Mouse (Mus musculus) hindbrain, embryonic 11.5 days (tissue): ENCODE measurements around the gene Tenm2. TPM values are rescaled to one million over a fixed set of nuclear protein-coding genes. Genes with fewer than 3 reads are reported as not detected.

Experiments
- ATAC-seq: fragments of 200-750 bp; cut with Nextera tagmentation; 2 replicates; pipeline ENCODE4 v1.8.0; 2017; ENCODE audit warnings: mild to moderate bottlenecking, moderate TSS enrichment, moderate library complexity; ENCODE audit not compliant: low FRiP score
- DNase-seq: peaks from one replicate; pipeline ENCODE4 v3.0.0-alpha.2; 2015; ENCODE audit warnings: low spot score
- H3K27ac ChIP-seq: fragments of 300-500 bp; sonication (generic); 2 replicates; pipeline ENCODE4 v1.5.1; 2014; ENCODE audit warnings: mild to moderate bottlenecking, low read depth, low read length
- H3K27me3 ChIP-seq: fragments of 300-500 bp; sonication (generic); 2 replicates; pipeline ENCODE4 v1.6.1; 2014; ENCODE audit warnings: mild to moderate bottlenecking, low read length, moderate library complexity, mixed read lengths; ENCODE audit not compliant: control insufficient read depth, insufficient read depth
- H3K36me3 ChIP-seq: fragments of 300-500 bp; sonication (generic); 2 replicates; pipeline ENCODE4 v1.6.1; 2014; ENCODE audit warnings: mild to moderate bottlenecking, low read length, moderate library complexity, mixed read lengths; ENCODE audit not compliant: control insufficient read depth, insufficient read depth
- H3K4me1 ChIP-seq: fragments of 300-500 bp; sonication (generic); replicated peaks from 2 replicates; pipeline ENCODE4 v1.6.1; 2014; ENCODE audit warnings: low read length, mixed read lengths; ENCODE audit not compliant: control insufficient read depth, insufficient read depth
- H3K4me2 ChIP-seq: fragments of 300-500 bp; sonication (generic); replicated peaks from 2 replicates; pipeline ENCODE4 v1.6.1; 2014; ENCODE audit warnings: mild to moderate bottlenecking, low read depth, low read length
- H3K4me3 ChIP-seq: fragments of 300-500 bp; sonication (generic); 2 replicates; pipeline ENCODE4 v1.5.1; 2014; ENCODE audit warnings: low read depth, low read length
- H3K9ac ChIP-seq: fragments of 300-500 bp; sonication (generic); 2 replicates; pipeline ENCODE4 v1.6.1; 2014; ENCODE audit warnings: low read depth, low read length
- H3K9me3 ChIP-seq: fragments of 300-500 bp; sonication (generic); 2 replicates; pipeline ENCODE4 v1.6.1; 2016; ENCODE audit warnings: low read length; ENCODE audit not compliant: control insufficient read depth
- WGBS: fragments of 180-500 bp; shearing (Covaris S2); extraction: QIAGEN DNeasy Blood & Tissue Kit; methylation state at CpG from one replicate; pipeline ENCODE4 v1.1.7; 2014; 5-methylcytosine and 5-hydroxymethylcytosine counted together
- polyA plus RNA-seq: library from polyadenylated mRNA; unstranded; fragments of >200 nt; fragmentation: Nextera tagmentation; extraction: Ambion mirVana; gene quantifications from 2 replicates; pipeline ENCODE4 v1.2.1, GENCODE M21; 2014

The Tenm2 gene
- 7.6 and 9.0 TPM in 2 replicates for polyA plus RNA-seq

DNA sequence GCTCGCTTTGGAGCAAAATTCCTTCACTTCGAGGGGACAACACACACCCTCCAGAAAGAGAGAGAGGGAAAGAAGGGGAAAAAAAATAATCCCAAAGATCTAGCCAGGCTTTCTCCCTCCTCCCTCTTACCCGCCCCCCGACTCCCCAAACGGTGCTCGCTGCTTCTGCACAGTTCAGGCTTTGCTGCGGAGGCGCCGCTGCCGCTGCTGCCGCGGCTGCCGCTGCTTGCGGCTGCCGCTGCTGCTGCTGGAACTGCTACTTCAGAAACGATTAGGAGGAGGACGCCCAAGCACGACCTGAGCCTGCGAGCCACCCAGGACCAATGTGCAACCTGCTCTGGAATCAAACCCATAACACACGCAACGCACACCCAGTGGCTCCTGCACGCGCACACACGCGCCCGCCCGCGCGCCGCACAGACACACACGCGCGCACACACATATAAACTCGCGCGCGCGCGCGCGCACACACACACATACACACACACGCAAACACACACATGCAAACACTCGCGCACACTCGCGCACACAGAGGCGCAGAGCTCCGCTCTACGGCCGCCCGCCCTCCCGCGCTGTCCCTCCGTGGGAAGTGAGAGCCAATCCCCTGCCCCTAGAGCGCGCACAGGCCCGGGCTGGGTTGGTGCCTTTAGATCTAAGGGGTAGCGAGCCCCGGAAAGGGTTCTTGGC lies at the start of gene Tenm2:
Tenm2 (minus strand) TSS at position 51 of the 687 bp plus-strand sequence.
- peaks cover 2% of the 10 kb centered on the region; the same call in 1 of the 2 replicates for H3K27me3 ChIP-seq
- peaks cover 3% of the 10 kb centered on the region for H3K4me1 ChIP-seq
- H3K9me3 ChIP-seq = no peaks in the 10 kb centered on the region
- peak within 1 kb of the TSS; percentile 76 for H3K9ac ChIP-seq
- DNase-seq (peak; percentile 84), ATAC-seq (peak; percentile 97)
- H3K27ac ChIP-seq = peak within 1 kb of the TSS; percentile 86
- peak within 1 kb of the TSS; percentile 86 for H3K4me2 ChIP-seq
- 2% methylated on average over 57 of the region's 59 CpGs for WGBS
- H3K36me3 ChIP-seq = no peaks in the 10 kb centered on the region
- peak within 1 kb of the TSS; percentile 66 for H3K4me3 ChIP-seq

DNA sequence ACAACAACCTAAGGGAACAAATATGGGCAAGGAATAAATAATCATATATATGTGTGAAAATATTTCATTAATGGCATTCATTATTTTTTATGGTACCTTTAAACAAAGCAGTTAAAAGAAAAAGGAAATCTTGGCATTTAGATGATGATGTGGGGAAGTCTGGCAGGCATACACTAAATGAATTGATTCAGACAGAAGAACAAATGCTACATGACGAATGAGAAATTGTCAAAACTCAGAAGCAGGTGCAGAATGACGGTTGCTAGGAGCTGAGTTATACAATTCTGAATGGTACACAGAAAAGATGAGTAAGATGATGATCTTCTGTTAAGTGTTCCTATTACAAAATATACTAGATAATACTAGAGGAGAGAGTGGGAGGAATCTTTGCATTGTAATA lies 49.4 kb upstream of the Tenm2 start:
- Histone ChIP-seq H3K27ac (no peak overlapping the region), H3K36me3 (no peaks in the 10 kb centered on the region), H3K27me3 (no peaks in the 10 kb centered on the region), H3K9ac (no peak overlapping the region), H3K9me3 (no peaks in the 10 kb centered on the region), H3K4me1 (no peaks in the 10 kb centered on the region), H3K4me2 (no peak overlapping the region), H3K4me3 (no peak overlapping the region)
- ATAC-seq = no peak
- DNase-seq = no peak
- WGBS = 83% methylated on average over 2 of the region's 2 CpGs

DNA sequence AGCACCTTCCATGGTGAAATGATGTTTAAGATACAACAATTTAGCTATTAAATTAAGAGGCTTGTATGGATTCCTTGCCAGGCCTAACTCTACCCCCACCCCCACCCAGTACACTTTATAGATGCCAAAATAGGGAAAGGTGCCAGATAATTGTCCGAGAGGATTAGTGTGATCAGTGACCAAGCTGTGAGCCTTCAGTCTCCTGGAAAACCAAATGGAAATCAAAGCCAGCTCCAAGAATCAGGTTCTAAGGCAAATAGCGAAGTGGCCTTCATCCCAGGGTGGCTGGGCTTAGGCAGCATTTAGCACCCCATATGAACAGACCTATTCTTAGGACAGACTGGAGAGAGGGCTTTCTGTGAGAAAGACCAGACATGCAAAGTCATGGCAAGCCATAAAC lies 13.0 kb upstream of the Tenm2 start:
- Histone ChIP-seq H3K27me3 (no peaks in the 10 kb centered on the region), H3K9ac (no peak overlapping the region), H3K4me3 (no peak overlapping the region), H3K9me3 (no peaks in the 10 kb centered on the region), H3K4me2 (no peak overlapping the region), H3K27ac (no peak overlapping the region), H3K4me1 (no peaks in the 10 kb centered on the region), H3K36me3 (no peaks in the 10 kb centered on the region)
- DNase-seq (no peak), ATAC-seq (no peak)
- WGBS = 80% methylated on average over 2 of the region's 2 CpGs

DNA sequence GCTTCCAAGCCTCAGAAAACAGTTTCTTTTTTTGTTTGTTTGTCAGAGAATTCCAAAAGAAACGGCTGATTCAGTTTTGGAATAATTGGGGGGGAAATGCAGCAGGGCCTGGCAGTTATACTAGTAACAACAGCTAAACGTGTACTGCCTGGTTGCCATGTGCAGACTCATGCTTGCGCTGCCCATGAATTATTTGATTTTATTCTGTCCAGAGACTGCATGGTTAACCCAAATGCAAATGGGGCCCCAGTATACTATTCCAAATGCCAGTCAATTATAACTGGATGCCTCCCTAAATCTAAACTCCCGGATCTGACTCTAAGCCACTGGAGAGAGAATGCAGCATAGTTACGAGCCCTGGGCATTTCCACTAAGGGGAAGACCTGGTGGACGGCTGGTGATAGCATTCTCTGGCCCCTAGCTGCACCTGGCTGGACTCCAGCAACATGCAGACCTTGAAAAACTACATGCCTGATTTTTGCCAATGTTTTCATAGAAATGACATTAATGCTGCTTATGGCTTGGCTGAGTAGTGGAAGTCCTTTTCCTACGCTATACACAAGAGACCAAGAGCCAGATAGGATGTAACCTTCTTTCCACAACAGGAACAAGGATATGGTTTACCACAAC lies 1.4 kb upstream of the Tenm2 start:
- 49% methylated on average over 7 of the region's 7 CpGs for WGBS
- Histone ChIP-seq H3K36me3 (no peaks in the 10 kb centered on the region), H3K9me3 (no peaks in the 10 kb centered on the region), H3K4me3 (peak overlapping the region; percentile 66), H3K9ac (peak overlapping the region; percentile 76), H3K4me2 (peak overlapping the region; percentile 86), H3K27me3 (peaks cover 2% of the 10 kb centered on the region; the same call in 1 of the 2 replicates), H3K4me1 (peaks cover 3% of the 10 kb centered on the region), H3K27ac (peak overlapping the region; percentile 86)
- DNase-seq = no peak
- ATAC-seq = no peak

DNA sequence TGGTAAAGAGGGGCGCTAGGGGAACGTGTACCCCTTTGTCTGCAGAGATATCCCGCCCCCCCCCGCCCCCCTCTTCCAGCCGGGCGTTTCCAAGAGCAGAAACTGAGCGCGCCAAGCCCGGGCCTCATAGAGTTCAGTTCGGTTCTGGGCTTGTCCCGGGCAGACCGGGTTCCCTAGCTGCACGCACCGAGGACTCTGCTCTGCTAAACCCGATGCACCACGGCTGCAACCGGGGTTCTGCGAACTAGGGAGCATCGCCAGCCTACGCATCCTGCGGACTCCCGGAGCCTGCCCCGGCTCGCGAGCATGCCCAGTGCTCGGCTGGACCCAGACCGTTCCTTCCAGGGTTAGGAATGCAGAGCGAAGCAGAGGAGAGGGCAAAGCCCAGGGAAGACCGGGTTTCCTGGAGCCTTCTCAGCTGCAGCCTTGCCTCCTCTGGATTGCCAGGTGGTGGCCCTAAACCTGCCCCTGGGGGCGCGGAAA lies 878 bp upstream of the Tenm2 start:
- Histone ChIP-seq H3K27ac (peak overlapping the region; percentile 86), H3K4me1 (peaks cover 3% of the 10 kb centered on the region), H3K4me2 (peak overlapping the region; percentile 86), H3K9ac (peak overlapping the region; percentile 76), H3K36me3 (no peaks in the 10 kb centered on the region), H3K4me3 (peak overlapping the region; percentile 66), H3K9me3 (no peaks in the 10 kb centered on the region), H3K27me3 (peaks cover 2% of the 10 kb centered on the region; the same call in 1 of the 2 replicates)
- ATAC-seq = peak; percentile 88
- DNase-seq = peak; percentile 72
- under 1% methylated on average over 31 of the region's 31 CpGs for WGBS

DNA sequence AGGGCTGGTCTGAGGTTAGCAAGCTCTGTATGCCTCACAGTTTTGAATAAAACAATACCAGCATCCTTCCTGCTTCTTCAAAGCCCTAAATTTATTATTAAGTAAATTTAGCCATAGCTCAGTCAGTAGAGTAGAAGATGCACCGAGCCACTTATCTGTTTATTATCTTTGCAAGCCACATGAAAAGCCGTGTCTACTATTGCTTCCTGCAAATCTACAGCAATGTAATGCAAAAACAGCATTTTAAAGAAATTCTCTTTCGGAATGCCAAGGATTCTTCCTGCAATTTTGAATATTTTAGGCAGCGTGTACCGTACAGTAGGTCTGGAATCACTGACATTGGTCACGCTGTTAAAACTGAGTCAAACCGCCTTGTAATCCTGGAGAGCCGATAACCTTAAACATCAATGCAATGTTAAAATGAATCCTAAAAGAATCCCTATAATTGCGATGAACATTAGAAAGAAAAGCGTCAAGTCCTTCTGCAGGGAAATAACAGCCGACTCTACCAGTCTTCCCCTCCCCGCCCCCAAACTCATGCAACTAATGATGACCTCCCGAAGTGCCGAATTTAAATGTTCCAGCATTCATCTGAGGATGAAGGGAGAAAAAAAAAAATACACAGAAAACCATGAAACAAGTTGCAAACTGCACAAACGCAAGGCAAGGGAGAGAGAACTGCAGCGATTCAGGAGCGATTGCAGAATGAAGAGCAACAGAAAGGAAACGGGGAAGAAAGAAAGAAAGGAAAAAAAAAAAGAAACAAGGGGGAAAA lies 556 bp downstream of the Tenm2 start:
- ATAC-seq = no peak
- DNase-seq = peak; percentile 44
- Histone ChIP-seq H3K4me2 (peak overlapping the region; percentile 86), H3K27ac (no peak overlapping the region), H3K9me3 (no peaks in the 10 kb centered on the region), H3K36me3 (no peaks in the 10 kb centered on the region), H3K4me3 (peak overlapping the region; percentile 66), H3K4me1 (peaks cover 3% of the 10 kb centered on the region), H3K9ac (peak overlapping the region; percentile 76), H3K27me3 (peaks cover 2% of the 10 kb centered on the region; the same call in 1 of the 2 replicates)
- whole genome bisulfite sequencing = 12% methylated on average over 18 of the region's 18 CpGs

DNA sequence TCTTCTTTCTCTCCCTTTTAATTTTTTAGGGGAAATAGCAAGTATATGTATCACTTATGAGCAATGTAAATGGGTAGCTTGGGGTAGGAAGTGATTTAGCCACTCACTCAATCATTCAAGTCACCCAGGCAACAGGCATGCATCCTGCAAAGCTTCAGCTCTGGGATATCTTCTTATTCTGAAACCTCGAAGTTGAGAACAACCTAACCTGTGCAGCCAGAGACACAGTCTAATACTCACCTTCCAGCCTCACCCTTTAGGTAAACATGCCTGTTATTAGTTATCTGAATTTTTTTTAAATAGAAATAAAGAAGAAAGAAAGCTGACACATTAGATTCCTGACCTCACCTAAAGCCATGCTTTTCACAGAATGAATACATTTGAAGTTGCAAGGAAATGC lies 8.4 kb downstream of the Tenm2 start:
- Histone ChIP-seq H3K27ac (no peak overlapping the region), H3K4me3 (no peak overlapping the region), H3K27me3 (no peaks in the 10 kb centered on the region), H3K4me1 (no peaks in the 10 kb centered on the region), H3K9ac (no peak overlapping the region), H3K36me3 (no peaks in the 10 kb centered on the region), H3K9me3 (no peaks in the 10 kb centered on the region), H3K4me2 (no peak overlapping the region)
- WGBS = 69% methylated on average over 1 of the region's 1 CpGs
- ATAC-seq = no peak
- no peak for DNase-seq

DNA sequence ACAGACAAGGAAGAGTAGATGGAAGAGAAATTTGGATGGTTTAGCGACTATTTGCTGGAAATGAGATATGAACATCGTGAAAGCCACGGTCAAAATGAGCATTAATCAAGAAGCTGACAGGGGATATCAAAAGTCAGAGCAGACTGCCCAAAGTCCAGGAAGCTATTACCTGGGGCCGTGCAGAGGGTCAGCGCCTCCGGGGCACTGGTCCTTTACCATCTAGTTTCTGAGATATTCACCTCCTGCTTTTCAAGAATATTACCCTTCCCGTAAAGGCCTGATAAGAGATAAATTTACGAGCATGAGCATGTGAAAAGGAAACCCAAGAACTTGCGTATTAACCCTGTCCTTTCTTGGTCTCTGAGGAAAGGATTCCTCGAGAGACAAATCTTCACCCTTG lies 8.8 kb downstream of the Tenm2 start:
- H3K27me3 ChIP-seq = no peaks in the 10 kb centered on the region
- H3K4me1 ChIP-seq = no peaks in the 10 kb centered on the region
- WGBS = 85% methylated on average over 10 of the region's 10 CpGs
- H3K9me3 ChIP-seq = no peaks in the 10 kb centered on the region
- DNase-seq (no peak), ATAC-seq (no peak)
- H3K9ac ChIP-seq = no peak overlapping the region
- H3K27ac ChIP-seq = no peak overlapping the region
- no peak overlapping the region for H3K4me2 ChIP-seq
- no peak overlapping the region for H3K4me3 ChIP-seq
- no peaks in the 10 kb centered on the region for H3K36me3 ChIP-seq
